Mouse (Mus musculus) CH12.LX (cell line): Measurements from ENCODE around the gene Slco4a1. TPM values are rescaled to one million over a fixed set of nuclear protein-coding genes. Genes with fewer than 3 reads are reported as not detected.

Experiments used
- DNase-seq: peaks from one replicate; pipeline ENCODE4 v3.0.0-alpha.2; 2013; ENCODE audit errors: extremely low read depth
- H3K27ac ChIP-seq: 2 replicates; pipeline ENCODE4 v1.5.1; 2012; ENCODE audit warnings: low read depth, mild to moderate bottlenecking, control low read depth, moderate library complexity; ENCODE audit not compliant: insufficient read depth
- H3K27me3 ChIP-seq: replicated peaks from 2 replicates; pipeline ENCODE3; 2012; ENCODE audit warnings: inconsistent platforms
- H3K36me3 ChIP-seq, 2 experiments: replicated peaks in 1 of 2; 2 replicates each; pipeline versions ENCODE3 to v1.6.1; 2012; ENCODE audit warnings: inconsistent platforms in 1 of 2, low read length in 1 of 2, mild to moderate bottlenecking in 1 of 2, mixed read lengths in 1 of 2, moderate library complexity in 1 of 2; ENCODE audit not compliant: control insufficient read depth in 1 of 2, insufficient read depth in 1 of 2
- H3K4me1 ChIP-seq, 2 experiments: 2 replicates each; pipeline ENCODE4 v1.6.1; 2012; ENCODE audit warnings: inconsistent platforms in 1 of 2, moderate library complexity in 1 of 2; ENCODE audit not compliant: insufficient read depth in 2 of 2, control insufficient read depth in 1 of 2
- H3K4me2 ChIP-seq: 2 replicates; pipeline ENCODE4 v1.6.1; 2012; ENCODE audit warnings: low read depth, mild to moderate bottlenecking, control low read depth; ENCODE audit not compliant: poor library complexity, insufficient read depth, severe bottlenecking
- H3K4me3 ChIP-seq, 3 experiments: fragments of 150-350 bp in 1 of 3; sonication (generic) in 1 of 3; replicated peaks in 1 of 3; 2 replicates each; pipeline versions ENCODE3 to v1.5.1; 2011 to 2012; ENCODE audit warnings: low read depth in 2 of 3, low read length in 2 of 3, mild to moderate bottlenecking in 2 of 3, moderate library complexity in 2 of 3, control low read depth in 1 of 3, improper control_type of control experiment in 1 of 3, inconsistent platforms in 1 of 3, mixed read lengths in 1 of 3; ENCODE audit not compliant: poor library complexity in 1 of 3
- H3K79me2 ChIP-seq: replicated peaks from 2 replicates; pipeline ENCODE4 v1.6.1; 2012; ENCODE audit warnings: mild to moderate bottlenecking, moderate library complexity; ENCODE audit not compliant: control insufficient read depth, poor library complexity, insufficient read depth, severe bottlenecking; ENCODE audit errors: extremely low read depth
- H3K9ac ChIP-seq: 2 replicates; pipeline ENCODE4 v1.6.1; 2012; ENCODE audit warnings: low read depth, mild to moderate bottlenecking, control low read depth, moderate library complexity; ENCODE audit not compliant: insufficient read depth
- H3K9me3 ChIP-seq: replicated peaks from 2 replicates; pipeline ENCODE3; 2012; ENCODE audit warnings: low read length, inconsistent platforms, mixed read lengths
- BHLHE40 ChIP-seq: IDR thresholded peaks from 2 replicates; pipeline ENCODE4 v1.6.1; 2011; ENCODE audit warnings: mild to moderate bottlenecking, low read depth, low read length, improper control_type of control experiment
- CHD2 ChIP-seq: IDR thresholded peaks from 2 replicates; pipeline ENCODE4 v1.6.1; 2011; ENCODE audit warnings: low read length, improper control_type of control experiment
- CTCF ChIP-seq, 2 experiments: IDR thresholded peaks in 1 of 2; conservative IDR thresholded peaks in 1 of 2; 2 replicates each; pipeline ENCODE4 v1.5.1; 2011 to 2012; ENCODE audit warnings: low read depth in 2 of 2, low read length in 2 of 2, improper control_type of control experiment in 1 of 2, inconsistent platforms in 1 of 2, mild to moderate bottlenecking in 1 of 2, moderate library complexity in 1 of 2
- E2F4 ChIP-seq: IDR thresholded peaks from 2 replicates; pipeline ENCODE4 v1.6.1; 2011; ENCODE audit warnings: low read depth, low read length, improper control_type of control experiment; ENCODE audit not compliant: insufficient replicate concordance
- ELF1 ChIP-seq: IDR thresholded peaks from 2 replicates; pipeline ENCODE4 v1.6.1; 2014; ENCODE audit warnings: low read depth, mild to moderate bottlenecking, inconsistent platforms, low read length, improper control_type of control experiment
- EP300 ChIP-seq: IDR thresholded peaks from 2 replicates; pipeline ENCODE4 v1.6.1; 2011; ENCODE audit warnings: low read length, improper control_type of control experiment
- GABPA ChIP-seq: IDR thresholded peaks from 2 replicates; pipeline ENCODE4 v1.6.1; 2012; ENCODE audit warnings: low read depth, low read length, improper control_type of control experiment, inconsistent platforms; ENCODE audit not compliant: insufficient replicate concordance
- HCFC1 ChIP-seq: IDR thresholded peaks from 2 replicates; pipeline ENCODE4 v1.6.1; 2012; ENCODE audit warnings: low read depth, mild to moderate bottlenecking, inconsistent platforms, low read length, improper control_type of control experiment
- KAT2A ChIP-seq: IDR thresholded peaks from 2 replicates; pipeline ENCODE4 v1.6.1; 2012; ENCODE audit warnings: low read length, improper control_type of control experiment, inconsistent platforms; ENCODE audit not compliant: insufficient replicate concordance
- MAFK ChIP-seq: IDR thresholded peaks from 2 replicates; pipeline ENCODE4 v1.6.1; 2011; ENCODE audit warnings: low read length, improper control_type of control experiment; ENCODE audit not compliant: insufficient replicate concordance
- MAX ChIP-seq: IDR thresholded peaks from 2 replicates; pipeline ENCODE4 v1.6.1; 2011; ENCODE audit warnings: low read length, improper control_type of control experiment
- MAZ ChIP-seq: IDR thresholded peaks from 2 replicates; pipeline ENCODE4 v1.6.1; 2012; ENCODE audit warnings: low read depth, mild to moderate bottlenecking, inconsistent platforms, low read length, improper control_type of control experiment, moderate library complexity
- MXI1 ChIP-seq: IDR thresholded peaks from 2 replicates; pipeline ENCODE4 v1.6.1; 2011; ENCODE audit warnings: mild to moderate bottlenecking, low read depth, low read length, improper control_type of control experiment
- MYC ChIP-seq: IDR thresholded peaks from 2 replicates; pipeline ENCODE4 v1.6.1; 2011; ENCODE audit warnings: low read depth, mild to moderate bottlenecking, improper control_type of control experiment, low read length
- PAX5 ChIP-seq: IDR thresholded peaks from 2 replicates; pipeline ENCODE4 v1.6.1; 2012; ENCODE audit warnings: low read length, inconsistent platforms, mixed read lengths
- POLR2A ChIP-seq: IDR thresholded peaks from 2 replicates; pipeline ENCODE4 v1.6.1; 2011; ENCODE audit warnings: low read depth, mild to moderate bottlenecking, improper control_type of control experiment, low read length
- RCOR1 ChIP-seq: conservative IDR thresholded peaks from 2 replicates; pipeline ENCODE4 v1.6.1; 2012; ENCODE audit warnings: low read depth, mild to moderate bottlenecking, inconsistent platforms, low read length, improper control_type of control experiment
- USF1 ChIP-seq: IDR thresholded peaks from 2 replicates; pipeline ENCODE4 v1.6.1; 2014; ENCODE audit warnings: low read depth, mild to moderate bottlenecking, inconsistent platforms, low read length, improper control_type of control experiment
- dilution Hi-C: fragments of 300-500 bp; cut with MboI; formaldehyde crosslinking; loops from 2 replicates; pipeline ENCODE4 v1.14.3; 2020; ENCODE audit warnings: low sequenced_read_pairs; ENCODE audit not compliant: extremely low pct_unique_long_range_greater_than_20kb, extremely low pct_ligation_motif_present
- in situ Hi-C: fragments of 300-500 bp; cut with MboI; formaldehyde crosslinking; loops from 3 replicates; pipeline ENCODE4 v1.14.3; 2019; ENCODE audit warnings: low sequenced_read_pairs, low pct_ligation_motif_present, low pct_unique_long_range_greater_than_20kb, mixed read lengths
- polyA plus RNA-seq: library from polyadenylated mRNA; unstranded; fragments of >175 nt; gene quantifications from 2 replicates; pipeline ENCODE4 v1.2.1, GENCODE M21; 2012; ENCODE audit warnings: low read depth; ENCODE audit not compliant: insufficient read length
- total RNA-seq, 2 experiments: library from RNA; depleted of rRNA; stranded (reverse); fragments of 300-350 nt in 1 of 2; fragments of >200 nt in 1 of 2; gene quantifications; 2 replicates each; pipeline ENCODE4 v1.2.3; 2012 to 2014

Gene Slco4a1
- total and polyA plus RNA-seq, 3 experiments, result 1.9 to 5.4 (median 3.9) TPM

GRCm38 (mm10) chr2:180495906-180496305 lies 39.9 kb downstream of the Slco4a1 start:
- H3K36me3 ChIP-seq, result no peaks in the 10 kb centered on the region
- H3K4me1 ChIP-seq, result peaks cover 6 to 7% of the 10 kb centered on the region in 2 experiments; a peak in 3 of 4 replicates
- in situ Hi-C loops, result no loop called here
- no peaks in the 10 kb centered on the region for H3K79me2 ChIP-seq
- no peak overlapping the region for H3K4me2 ChIP-seq
- TF ChIP-seq BHLHE40, result no peak
- TF ChIP-seq MAZ, result no peak
- no peak for TF ChIP-seq MXI1
- TF ChIP-seq USF1, result no peak
- TF ChIP-seq MAX, result no peak
- no peak for TF ChIP-seq MAFK
- TF ChIP-seq E2F4, result no peak
- no peak for TF ChIP-seq GABPA
- TF ChIP-seq RCOR1, result no peak
- no peak for TF ChIP-seq ELF1
- no peak for TF ChIP-seq EP300
- TF ChIP-seq HCFC1, result no peak
- no peak for TF ChIP-seq CTCF (conservative IDR thresholded peaks at IDR 0.05 in 1 of 2, IDR thresholded peaks at IDR 0.05 in 1 of 2; ENCODE audit: low read depth in 2 of 2, low read length in 2 of 2)
- no peak for TF ChIP-seq POLR2A
- TF ChIP-seq PAX5, result no peak
- H3K9me3 ChIP-seq, result no peaks in the 10 kb centered on the region
- no peak overlapping the region for H3K9ac ChIP-seq
- no peak overlapping the region for H3K4me3 ChIP-seq
- no peak overlapping the region for H3K27ac ChIP-seq
- dilution Hi-C loops, result no loop called here
- no peak for DNase-seq
- peaks cover 35% of the 10 kb centered on the region for H3K27me3 ChIP-seq

DNA sequence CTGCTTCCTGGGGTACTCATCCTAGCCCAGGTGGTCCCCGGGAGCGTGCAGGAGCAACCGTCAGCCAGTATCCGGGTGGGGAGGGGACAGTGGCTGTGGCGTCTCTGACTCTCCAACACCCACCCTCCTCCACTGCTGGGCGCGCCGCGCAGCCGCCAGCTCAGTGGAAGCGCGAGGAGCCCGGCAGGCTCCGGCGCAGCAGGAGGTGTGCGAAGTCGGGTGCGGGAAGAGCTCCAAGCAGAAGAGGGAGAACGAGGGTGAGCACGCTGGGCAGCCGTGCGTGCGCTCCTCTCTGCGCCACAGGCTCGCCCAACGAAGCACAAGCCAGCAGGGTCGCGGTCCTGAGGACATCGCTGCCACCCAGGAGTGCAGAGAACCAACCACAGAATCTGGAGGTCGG lies 43.7 kb downstream of the Slco4a1 start, which contains the start of gene Ntsr1:
Gene Ntsr1 (plus strand): TSS at position 236 of the 400 bp plus-strand sequence.
- Histone ChIP-seq H3K9ac (no peak within 1 kb of the TSS), H3K4me2 (no peak within 1 kb of the TSS), H3K9me3 (no peaks in the 10 kb centered on the region), H3K4me3 (no peak within 1 kb of the TSS), H3K4me1 (peaks cover 6 to 7% of the 10 kb centered on the region in 2 experiments; a peak in 3 of 4 replicates), H3K27me3 (peaks cover 33% of the 10 kb centered on the region), H3K79me2 (no peaks in the 10 kb centered on the region), H3K36me3 (no peaks in the 10 kb centered on the region), H3K27ac (no peak within 1 kb of the TSS)
- TF ChIP-seq KAT2A, result no peak
- TF ChIP-seq MYC, result no peak
- no peak for TF ChIP-seq CHD2
- dilution Hi-C loops, result no loop called here
- in situ Hi-C loops, result no loop called here
- no peak for DNase-seq
